Mouse (Mus musculus) heart, embryonic 13.5 days (tissue): ENCODE data around the gene Chadl. TPM values are rescaled to one million over a fixed set of nuclear protein-coding genes. Genes with fewer than 3 reads are reported as not detected.

Experiments
- ATAC-seq: fragments of 200-750 bp; cut with Nextera tagmentation; 2 replicates; pipeline ENCODE4 v1.8.0; 2017; ENCODE audit warnings: moderate TSS enrichment; ENCODE audit not compliant: insufficient number of reproducible peaks, low FRiP score, low TSS enrichment; ENCODE audit errors: extremely low read depth
- H3K27ac ChIP-seq: fragments of 300-500 bp; sonication (generic); replicated peaks from 2 replicates; pipeline ENCODE4 v1.5.1; 2015; ENCODE audit warnings: moderate library complexity, mild to moderate bottlenecking, inconsistent platforms
- H3K27me3 ChIP-seq: fragments of 300-500 bp; sonication (generic); replicated peaks from 2 replicates; pipeline ENCODE4 v1.6.1; 2015; ENCODE audit warnings: mild to moderate bottlenecking, inconsistent platforms
- H3K36me3 ChIP-seq: fragments of 300-500 bp; sonication (generic); 2 replicates; pipeline ENCODE4 v1.6.1; 2015; ENCODE audit warnings: mild to moderate bottlenecking, inconsistent platforms
- H3K4me1 ChIP-seq: fragments of 300-500 bp; sonication (generic); 2 replicates; pipeline ENCODE4 v1.6.1; 2015; ENCODE audit warnings: inconsistent platforms
- H3K4me2 ChIP-seq: fragments of 300-500 bp; sonication (generic); 2 replicates; pipeline ENCODE4 v1.6.1; 2015; ENCODE audit warnings: inconsistent platforms, mild to moderate bottlenecking, moderate library complexity
- H3K4me3 ChIP-seq: fragments of 300-500 bp; sonication (generic); 2 replicates; pipeline ENCODE4 v1.5.1; 2015; ENCODE audit warnings: moderate library complexity, mild to moderate bottlenecking, inconsistent platforms
- H3K9ac ChIP-seq: fragments of 300-500 bp; sonication (generic); 2 replicates; pipeline ENCODE4 v1.6.1; 2015; ENCODE audit warnings: inconsistent platforms, mild to moderate bottlenecking, moderate library complexity
- H3K9me3 ChIP-seq: fragments of 300-500 bp; sonication (generic); 2 replicates; pipeline ENCODE4 v1.6.1; 2016; ENCODE audit warnings: inconsistent platforms
- WGBS: fragments of 180-500 bp; shearing (Covaris S2); methylation state at CpG from one replicate; pipeline ENCODE4 v1.1.7; 2015; ENCODE audit warnings: mixed read lengths; 5-methylcytosine and 5-hydroxymethylcytosine counted together
- polyA plus RNA-seq: library from polyadenylated mRNA; unstranded; fragments of >200 nt; fragmentation: Nextera tagmentation; extraction: Ambion mirVana; gene quantifications from 2 replicates; pipeline ENCODE4 v1.2.1, GENCODE M21; 2015

Gene Chadl
- polyA plus RNA-seq, 1 experiment from 2014 or later = 0.83 TPM

DNA sequence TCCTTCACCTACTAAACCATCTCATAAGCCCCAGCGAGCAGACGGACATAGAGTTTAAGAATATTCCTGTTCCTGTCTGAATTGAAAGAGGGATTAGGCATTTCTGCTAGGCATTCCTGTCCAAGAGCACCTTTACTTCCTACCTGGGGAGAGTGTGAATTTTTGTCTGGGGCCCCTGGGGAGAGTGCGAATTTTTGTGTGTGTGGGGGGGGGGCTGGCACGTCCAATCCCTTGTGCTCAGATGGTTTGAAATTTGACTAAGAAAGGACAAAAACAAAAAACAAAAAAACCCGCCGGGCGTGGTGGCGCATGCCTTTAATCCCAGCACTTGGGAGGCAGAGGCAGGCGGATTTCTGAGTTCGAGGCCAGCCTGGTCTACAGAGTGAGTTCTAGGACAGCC lies 33.8 kb downstream of the Chadl start:
- Histone ChIP-seq H3K4me1 (peaks cover 9% of the 10 kb centered on the region), H3K36me3 (peaks cover 14% of the 10 kb centered on the region), H3K9ac (no peak overlapping the region), H3K4me3 (peak overlapping the region; percentile 88), H3K27ac (no peak overlapping the region), H3K4me2 (peak overlapping the region; percentile 91), H3K9me3 (no peaks in the 10 kb centered on the region), H3K27me3 (no peaks in the 10 kb centered on the region)
- WGBS = 61% methylated on average over 10 of the region's 10 CpGs
- no peak for ATAC-seq

GRCm38 (mm10) chr15:81661701-81662100 lies 35.4 kb downstream of the Chadl start:
- Histone ChIP-seq H3K4me1 (peaks cover 9% of the 10 kb centered on the region), H3K4me2 (no peak overlapping the region), H3K27ac (no peak overlapping the region), H3K4me3 (no peak overlapping the region), H3K36me3 (no peaks in the 10 kb centered on the region), H3K27me3 (no peaks in the 10 kb centered on the region), H3K9ac (no peak overlapping the region), H3K9me3 (no peaks in the 10 kb centered on the region)
- WGBS = 95% methylated on average over 2 of the region's 2 CpGs
- no peak for ATAC-seq

DNA sequence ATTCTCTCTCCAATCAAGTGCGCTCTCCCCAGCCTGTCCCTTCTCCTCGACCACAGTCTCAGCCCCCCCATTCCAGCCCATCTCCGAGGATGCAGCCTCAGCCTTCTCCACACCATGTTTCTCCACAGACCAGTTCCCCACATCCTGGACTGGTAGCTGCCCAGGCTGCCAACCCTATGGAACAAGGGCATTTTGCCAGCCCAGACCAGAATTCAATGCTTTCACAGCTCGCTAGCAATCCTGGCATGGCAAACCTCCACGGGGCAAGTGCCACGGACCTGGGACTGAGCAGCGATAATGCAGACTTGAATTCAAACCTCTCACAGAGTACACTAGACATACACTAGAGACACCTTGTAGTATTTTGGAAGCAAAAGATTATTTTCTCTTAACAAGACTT lies 46.5 kb downstream of the Chadl start:
- Histone ChIP-seq H3K9me3 (no peaks in the 10 kb centered on the region), H3K9ac (no peak overlapping the region), H3K4me3 (no peak overlapping the region), H3K27ac (no peak overlapping the region), H3K27me3 (no peaks in the 10 kb centered on the region), H3K4me2 (no peak overlapping the region), H3K4me1 (no peaks in the 10 kb centered on the region), H3K36me3 (peaks cover 69% of the 10 kb centered on the region)
- no peak for ATAC-seq
- WGBS = 88% methylated on average over 7 of the region's 7 CpGs

DNA sequence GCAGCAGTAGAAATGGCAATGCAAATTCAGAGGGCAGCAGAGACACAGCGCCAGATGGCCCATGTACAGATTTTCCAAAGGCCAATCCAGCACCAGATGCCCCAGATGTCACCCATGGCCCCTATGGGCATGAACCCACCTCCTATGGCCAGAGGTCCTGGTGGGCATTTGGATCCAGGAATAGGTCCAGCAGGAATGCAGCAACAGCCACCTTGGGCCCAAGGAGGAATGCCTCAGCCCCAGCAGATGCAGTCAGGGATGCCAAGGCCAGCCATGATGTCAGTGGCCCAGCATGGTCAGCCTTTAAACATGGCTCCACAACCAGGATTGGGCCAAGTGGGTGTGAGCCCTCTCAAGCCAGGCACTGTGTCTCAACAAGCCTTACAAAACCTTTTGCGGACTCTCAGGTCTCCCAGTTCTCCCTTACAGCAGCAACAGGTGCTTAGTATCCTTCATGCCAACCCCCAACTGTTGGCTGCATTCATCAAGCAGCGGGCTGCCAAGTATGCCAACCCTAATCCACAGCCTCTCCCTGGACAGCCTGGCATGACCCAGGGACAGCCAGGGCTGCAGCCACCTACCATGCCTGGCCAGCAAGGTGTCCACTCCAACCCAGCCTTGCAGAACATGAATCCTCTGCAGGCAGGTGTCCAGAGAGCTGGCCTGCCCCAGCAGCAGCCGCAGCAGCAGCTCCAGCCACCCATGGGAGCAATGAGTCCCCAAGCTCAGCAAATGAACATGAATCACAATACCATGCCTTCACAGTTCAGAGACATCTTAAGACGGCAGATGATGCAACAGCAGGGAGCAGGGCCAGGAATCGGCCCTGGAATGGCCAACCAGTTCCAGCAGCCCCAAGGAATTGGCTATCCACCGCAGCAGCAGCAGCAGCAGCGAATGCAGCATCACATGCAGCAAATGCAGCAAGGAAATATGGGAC lies 47.3 kb downstream of the Chadl start:
- no peak overlapping the region for H3K4me2 ChIP-seq

More for the DNA sequence above, 47.3 kb downstream of the Chadl start:
- 91% methylated on average over 8 of the region's 8 CpGs for WGBS
- Histone ChIP-seq H3K27me3 (no peaks in the 10 kb centered on the region), H3K9me3 (no peaks in the 10 kb centered on the region), H3K9ac (no peak overlapping the region), H3K27ac (no peak overlapping the region), H3K4me3 (no peak overlapping the region), H3K4me1 (no peaks in the 10 kb centered on the region), H3K36me3 (peaks cover 78% of the 10 kb centered on the region)
- no peak for ATAC-seq

Other genes with a start within 250 kb of the Chadl start
- gene Rbx1, start 231.0 kb downstream of the Chadl start, polyA plus RNA-seq = 308 and 402 TPM in 2 replicates
- 12.3 and 12.6 TPM in 2 replicates for gene Ep300, start 111.9 kb downstream of the Chadl start, polyA plus RNA-seq
- 16.5 and 16.6 TPM in 2 replicates for gene L3mbtl2, start 33.4 kb downstream of the Chadl start, polyA plus RNA-seq
- gene Zc3h7b, start 47.8 kb upstream of the Chadl start, polyA plus RNA-seq = 19.5 and 21.4 TPM in 2 replicates
- 90.4 and 92.7 TPM in 2 replicates for gene Rangap1, start 48.2 kb upstream of the Chadl start, polyA plus RNA-seq
- gene Tef, start 105.1 kb upstream of the Chadl start, polyA plus RNA-seq = 22.0 and 22.2 TPM in 2 replicates
- gene Tob2, start 161.5 kb upstream of the Chadl start, polyA plus RNA-seq = 11.8 and 13.8 TPM in 2 replicates
- 92.7 and 114 TPM in 2 replicates for gene Phf5a, start 174.6 kb upstream of the Chadl start, polyA plus RNA-seq
- gene Aco2, start 175.0 kb upstream of the Chadl start, polyA plus RNA-seq = 486 and 514 TPM in 2 replicates
- gene Polr3h, start 229.0 kb upstream of the Chadl start, polyA plus RNA-seq = 128 and 146 TPM in 2 replicates
- gene Csdc2, start 239.5 kb upstream of the Chadl start, polyA plus RNA-seq = 5.9 and 7.0 TPM in 2 replicates